In genomic region chr6:114916715-114916992, GRCm38 (mm10) we compare ENCODE assay signal across 9 mouse cellular contexts. TPM values are rescaled to one million over a fixed set of nuclear protein-coding genes. Genes with fewer than 3 reads are reported as not detected.
DNase-seq lines count a peak whose midpoint lies in the region; ATAC-seq lines count a peak whose summit lies in the region.
"Had no signal": no experiment of that assay in that cellular context is flagged by ENCODE, and none has a peak within 500 bp of the region (broad histone marks: within the 10 kb centered on the region; RNA-seq: fewer than 3 reads in every experiment).

No protein-coding gene starts in this region.

- H3K4me1 ChIP-seq in heart, embryonic 10.5 days = peaks cover 81% of the 10 kb centered on the region
- peaks cover 81% of the 10 kb centered on the region for H3K4me1 ChIP-seq in embryonic facial prominence, embryonic 13.5 days
- peaks cover 69% of the 10 kb centered on the region for H3K4me1 ChIP-seq in intestine, embryonic 15.5 days (replicated peaks)
- H3K4me1 ChIP-seq in midbrain, embryonic 13.5 days (replicated peaks) = peaks cover 93% of the 10 kb centered on the region

- 20% methylated on average over 5 of the region's 5 CpGs for WGBS in heart, embryonic 10.5 days
- 4% methylated on average over 5 of the region's 5 CpGs for WGBS in embryonic facial prominence, embryonic 13.5 days
- WGBS in intestine, embryonic 15.5 days = 7% methylated on average over 5 of the region's 5 CpGs
- 10% methylated on average over 5 of the region's 5 CpGs for WGBS in midbrain, embryonic 13.5 days

- H3K27me3 ChIP-seq in heart, embryonic 10.5 days (ENCODE audit: insufficient read depth, poor library complexity, severe bottlenecking) = no peaks in the 10 kb centered on the region
- H3K27me3 ChIP-seq in embryonic facial prominence, embryonic 13.5 days = no peaks in the 10 kb centered on the region
- no peaks in the 10 kb centered on the region for H3K27me3 ChIP-seq in intestine, embryonic 15.5 days (replicated peaks)
- H3K27me3 ChIP-seq in midbrain, embryonic 13.5 days = no peaks in the 10 kb centered on the region

- peak overlapping the region; percentile 79 for H3K4me2 ChIP-seq in embryonic facial prominence, embryonic 13.5 days
- peak overlapping the region; percentile 65 for H3K4me2 ChIP-seq in intestine, embryonic 15.5 days (replicated peaks)
- H3K4me2 ChIP-seq in midbrain, embryonic 13.5 days (replicated peaks) = peak overlapping the region; percentile 77

- H3K27ac ChIP-seq in heart, embryonic 10.5 days = peak overlapping the region; percentile 52
- H3K27ac ChIP-seq in embryonic facial prominence, embryonic 13.5 days = peak overlapping the region; percentile 87
- peak overlapping the region; percentile 80 for H3K27ac ChIP-seq in intestine, embryonic 15.5 days
- H3K27ac ChIP-seq in midbrain, embryonic 13.5 days = peak overlapping the region; percentile 51; the same call in 1 of the 2 replicates

- H3K9ac ChIP-seq in embryonic facial prominence, embryonic 13.5 days = peak overlapping the region; percentile 49
- peak overlapping the region; percentile 3; the same call in 1 of the 2 replicates for H3K9ac ChIP-seq in intestine, embryonic 15.5 days
- H3K9ac ChIP-seq in midbrain, embryonic 13.5 days (replicated peaks) = peak overlapping the region; percentile 28

- peak overlapping the region; percentile 38 for H3K4me3 ChIP-seq in heart, embryonic 10.5 days
- H3K4me3 ChIP-seq in embryonic facial prominence, embryonic 13.5 days = peak overlapping the region; percentile 74
- peak overlapping the region; percentile 22 for H3K4me3 ChIP-seq in intestine, embryonic 15.5 days (replicated peaks)
- H3K4me3 ChIP-seq in midbrain, embryonic 13.5 days (replicated peaks) = peak overlapping the region; percentile 17

- ATAC-seq in embryonic facial prominence, embryonic 13.5 days (ENCODE audit: insufficient number of reproducible peaks, insufficient read depth, low FRiP score, low TSS enrichment, low read depth) = no peak
- peak; percentile 51 for ATAC-seq in intestine, embryonic 15.5 days
- ATAC-seq in midbrain, embryonic 13.5 days = no peak
- no peak for ATAC-seq in activated CD4-positive, CD25-positive, alpha-beta regulatory T cell, adult 4 months

- intact Hi-C loops in heart, postnatal 25 days (cut with DNase I) = loop anchor here (2.0 kb wide), 1 partner anchor 14 kb away; no protein-coding TSS in a partner anchor

- no peaks in the 10 kb centered on the region for H3K9me3 ChIP-seq in heart, embryonic 10.5 days
- H3K9me3 ChIP-seq in embryonic facial prominence, embryonic 13.5 days = no peaks in the 10 kb centered on the region
- H3K9me3 ChIP-seq in intestine, embryonic 15.5 days = no peaks in the 10 kb centered on the region
- H3K9me3 ChIP-seq in midbrain, embryonic 13.5 days = no peaks in the 10 kb centered on the region

- peaks cover 9% of the 10 kb centered on the region for H3K36me3 ChIP-seq in heart, embryonic 10.5 days
- H3K36me3 ChIP-seq in embryonic facial prominence, embryonic 13.5 days = no peaks in the 10 kb centered on the region
- H3K36me3 ChIP-seq in intestine, embryonic 15.5 days = no peaks in the 10 kb centered on the region
- H3K36me3 ChIP-seq in midbrain, embryonic 13.5 days = no peaks in the 10 kb centered on the region

- no peak for DNase-seq in heart, embryonic 10.5 days (ENCODE audit: low spot score)
- no peak for DNase-seq in heart, postnatal 25 days (ENCODE audit: low spot score)
- no peak for DNase-seq in embryo, embryonic 9.5 days (ENCODE audit: extremely low spot score)
- DNase-seq in thymus, postnatal 36 days = no peak
- DNase-seq: cerebellum, postnatal 36 days had no signal

RNA-seq across cellular contexts. Expression of gene Vgll4, which starts 53.1 kb away (rescaled TPM):
- polyA plus RNA-seq in heart, embryonic 10.5 days (2016; fragmentation: Nextera tagmentation; extraction: Ambion mirVana) = 58.5 and 76.8 TPM in 2 replicates
- 10 to 100 TPM; 24.3 to 24.9 TPM for total RNA-seq in heart, postnatal 25 days (2021)
- 148 TPM in 2 replicates for polyA plus RNA-seq in embryonic facial prominence, embryonic 13.5 days (2015; fragmentation: Nextera tagmentation; extraction: Ambion mirVana)
- polyA plus RNA-seq in intestine, embryonic 15.5 days (2015; fragmentation: Nextera tagmentation; extraction: Ambion mirVana) = 74.8 and 76.0 TPM in 2 replicates
- 62.4 and 66.2 TPM in 2 replicates for polyA plus RNA-seq in midbrain, embryonic 13.5 days (2015; fragmentation: Nextera tagmentation; extraction: Ambion mirVana)
- 100 to 1,000 TPM in 1 of 2 experiments, 10 to 100 TPM in 1; 95.8 to 109 TPM for polyA plus RNA-seq in activated CD4-positive, CD25-positive, alpha-beta regulatory T cell, adult 4 months (2017; shearing (Covaris generic))

Comparison
In these comparisons a context has a peak if more than half of its experiments do, and no peak if none do; other contexts are left out.
1. H3K4me3 ChIP-seq: peak in every context shown above with its lines; median percentile 74 in embryonic facial prominence, embryonic 13.5 days; 38 in heart, embryonic 10.5 days; 22 in intestine, embryonic 15.5 days; 17 in midbrain, embryonic 13.5 days.